Mouse (Mus musculus) neural tube, embryonic 14.5 days (tissue): ENCODE results near the gene Tacc3. TPM values are rescaled to one million over a fixed set of nuclear protein-coding genes. Genes with fewer than 3 reads are reported as not detected.
A peak's percentile ranks its signal among the peaks of the same experiment; 100 is the strongest.

Source experiments
- ATAC-seq: fragments of 200-750 bp; cut with Nextera tagmentation; 2 replicates; pipeline ENCODE4 v1.8.0; 2017; ENCODE audit warnings: low read depth, mild to moderate bottlenecking, moderate TSS enrichment, moderate library complexity
- H3K27ac ChIP-seq: fragments of 300-500 bp; sonication (generic); 2 replicates; pipeline ENCODE4 v1.5.1; 2014; ENCODE audit warnings: low read depth, mild to moderate bottlenecking, control low read depth, low read length, moderate library complexity, mixed read lengths
- H3K27me3 ChIP-seq: fragments of 300-500 bp; sonication (generic); 2 replicates; pipeline ENCODE4 v1.6.1; 2014; ENCODE audit warnings: low read length; ENCODE audit not compliant: control insufficient read depth, insufficient read depth
- H3K36me3 ChIP-seq: fragments of 300-500 bp; sonication (generic); 2 replicates; pipeline ENCODE4 v1.6.1; 2014; ENCODE audit warnings: low read length, mixed read lengths; ENCODE audit not compliant: control insufficient read depth, insufficient read depth
- H3K4me1 ChIP-seq: fragments of 300-500 bp; sonication (generic); 2 replicates; pipeline ENCODE4 v1.6.1; 2014; ENCODE audit warnings: low read length; ENCODE audit not compliant: control insufficient read depth, insufficient read depth
- H3K4me2 ChIP-seq: fragments of 300-500 bp; sonication (generic); 2 replicates; pipeline ENCODE4 v1.6.1; 2014; ENCODE audit warnings: mild to moderate bottlenecking, low read depth, low read length, control low read depth
- H3K4me3 ChIP-seq: fragments of 300-500 bp; sonication (generic); 2 replicates; pipeline ENCODE4 v1.5.1; 2014; ENCODE audit warnings: low read depth, low read length, control low read depth, mixed read lengths
- H3K9ac ChIP-seq: fragments of 300-500 bp; sonication (generic); replicated peaks from 2 replicates; pipeline ENCODE4 v1.6.1; 2014; ENCODE audit warnings: low read depth, mild to moderate bottlenecking, control low read depth, low read length, mixed read lengths
- H3K9me3 ChIP-seq: fragments of 300-500 bp; sonication (generic); 2 replicates; pipeline ENCODE4 v1.6.1; 2016; ENCODE audit warnings: low read length; ENCODE audit not compliant: control insufficient read depth
- WGBS: fragments of 180-500 bp; shearing (Covaris S2); extraction: QIAGEN DNeasy Blood & Tissue Kit; methylation state at CpG from one replicate; pipeline ENCODE4 v1.1.7; 2014; 5-methylcytosine and 5-hydroxymethylcytosine counted together
- polyA plus RNA-seq: library from polyadenylated mRNA; unstranded; fragments of >200 nt; fragmentation: Nextera tagmentation; extraction: Ambion mirVana; gene quantifications from 2 replicates; pipeline ENCODE4 v1.2.1, GENCODE M21; 2014

The Tacc3 gene
- polyA plus RNA-seq, 1 experiment from 2014 or later, result 18.7 TPM

GRCm38 (mm10) chr5:33651541-33651920 is 6.4 kb upstream of the Tacc3 start:
- Histone ChIP-seq H3K9ac (peak overlapping the region; percentile 76), H3K27ac (peak overlapping the region; percentile 94), H3K4me2 (peak overlapping the region; percentile 46), H3K4me3 (peak overlapping the region; percentile 72), H3K27me3 (no peaks in the 10 kb centered on the region), H3K36me3 (peaks cover 23% of the 10 kb centered on the region; the same call in 1 of the 2 replicates), H3K4me1 (peaks cover 18% of the 10 kb centered on the region), H3K9me3 (no peaks in the 10 kb centered on the region)
- peak; percentile 1; the same call in 1 of the 2 replicates for ATAC-seq
- under 1% methylated on average over 11 of the region's 11 CpGs for WGBS

DNA sequence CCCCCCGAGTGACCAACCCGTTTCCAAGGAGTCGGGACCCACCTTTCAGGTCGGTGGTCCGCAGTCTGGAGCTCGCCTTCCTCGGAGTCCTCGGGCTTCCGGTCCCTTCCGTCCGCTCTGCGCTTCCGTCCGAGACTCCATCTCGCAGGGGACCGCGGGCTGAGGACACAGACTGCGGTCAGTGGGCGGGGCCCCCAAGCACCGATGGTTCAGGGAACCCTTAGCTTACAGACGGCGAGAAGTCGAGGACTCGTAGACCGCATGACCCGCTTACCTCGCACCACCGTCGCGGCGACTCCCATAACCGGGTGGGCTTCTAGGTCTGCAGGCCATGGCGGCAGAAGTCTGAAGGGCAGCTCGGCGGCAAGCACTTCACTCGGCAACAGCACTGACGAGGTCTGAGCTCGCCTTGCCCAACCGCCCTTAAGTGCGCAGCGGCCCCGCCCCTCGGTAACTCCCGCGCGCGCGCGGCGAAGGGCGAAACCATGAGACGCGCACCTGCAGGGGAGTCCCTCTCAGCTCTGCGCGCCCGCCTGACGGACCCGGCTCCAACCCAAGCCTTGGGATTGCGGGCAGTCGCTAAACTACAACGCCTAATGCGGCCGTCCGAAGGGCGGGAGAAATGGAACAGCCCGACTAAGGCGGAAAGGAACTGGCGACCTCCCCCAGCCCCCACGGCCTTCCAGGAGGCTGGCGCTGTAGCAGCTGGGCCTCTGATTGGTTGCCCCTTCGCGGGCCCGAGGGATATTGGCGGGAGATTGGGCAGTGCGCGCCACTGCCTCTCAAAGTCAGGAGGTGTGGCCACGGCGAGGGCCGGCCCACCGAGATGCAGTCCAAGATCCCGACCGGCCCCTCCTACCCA is 5.8 kb upstream of the Tacc3 start, which contains the start of gene Slbp:
Gene Slbp, minus strand, starts transcription at position 654 of the 862 bp plus-strand sequence.
- peak within 1 kb of the TSS; percentile 76 for H3K9ac ChIP-seq
- peak; percentile 96 for ATAC-seq
- H3K27me3 ChIP-seq, result no peaks in the 10 kb centered on the region
- H3K4me2 ChIP-seq, result peak within 1 kb of the TSS; percentile 46
- H3K4me3 ChIP-seq, result peak within 1 kb of the TSS; percentile 72
- H3K9me3 ChIP-seq, result no peaks in the 10 kb centered on the region
- H3K4me1 ChIP-seq, result peaks cover 24% of the 10 kb centered on the region
- H3K36me3 ChIP-seq, result peaks cover 23% of the 10 kb centered on the region; the same call in 1 of the 2 replicates
- peak within 1 kb of the TSS; percentile 94 for H3K27ac ChIP-seq
- WGBS, result under 1% methylated on average over 82 of the region's 82 CpGs

DNA sequence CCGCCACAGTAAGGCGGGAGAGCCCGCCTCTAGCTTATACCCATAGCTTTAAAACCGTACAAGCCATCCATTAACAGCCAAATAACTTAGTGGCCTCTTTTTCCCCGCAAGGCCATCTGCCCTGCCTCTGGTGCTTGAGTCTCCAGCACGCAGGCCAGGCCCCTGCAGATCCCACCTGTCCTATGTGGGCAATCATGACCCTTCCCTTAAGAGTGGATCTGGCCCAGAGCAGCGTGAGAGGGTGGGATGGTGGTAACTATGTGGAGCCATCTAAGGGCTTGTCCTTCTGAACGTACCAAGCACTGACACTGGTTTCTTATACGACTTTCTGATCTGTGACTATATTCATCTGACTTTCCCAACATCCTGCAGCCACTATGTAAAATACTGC is 5.2 kb upstream of the Tacc3 start:
- Histone ChIP-seq H3K36me3 (peaks cover 18% of the 10 kb centered on the region; the same call in 1 of the 2 replicates), H3K27me3 (no peaks in the 10 kb centered on the region), H3K9ac (0 out of 2 replicates have a peak overlapping the region, but pooled peaks have one; percentile 3), H3K27ac (peak overlapping the region; percentile 94; the same call in 1 of the 2 replicates), H3K4me3 (peak overlapping the region; percentile 72), H3K9me3 (no peaks in the 10 kb centered on the region), H3K4me1 (peaks cover 24% of the 10 kb centered on the region), H3K4me2 (peak overlapping the region; percentile 46)
- ATAC-seq, result no peak; the same call in 1 of the 2 replicates
- WGBS, result 2% methylated on average over 9 of the region's 9 CpGs

GRCm38 (mm10) chr5:33654424-33654823 is 3.5 kb upstream of the Tacc3 start:
- H3K4me1 ChIP-seq, result peaks cover 29% of the 10 kb centered on the region
- 93% methylated on average over 13 of the region's 13 CpGs for WGBS

GRCm38 (mm10) chr5:33655251-33655840 is 2.6 kb upstream of the Tacc3 start:
- 92% methylated on average over 10 of the region's 10 CpGs for WGBS
- no peak for ATAC-seq

More at GRCm38 (mm10) chr5:33654424-33654823, 3.5 kb upstream of the Tacc3 start:
- Histone ChIP-seq H3K36me3 (0 out of 2 replicates have a peak, but pooled peaks cover 11% of the 10 kb centered on the region), H3K27me3 (no peaks in the 10 kb centered on the region), H3K9ac (no peak overlapping the region), H3K4me2 (no peak overlapping the region), H3K27ac (no peak overlapping the region), H3K4me3 (no peak overlapping the region), H3K9me3 (no peaks in the 10 kb centered on the region)
- no peak for ATAC-seq

GRCm38 (mm10) chr5:33656739-33657138 is 1.2 kb upstream of the Tacc3 start:
- Histone ChIP-seq H3K36me3 (0 out of 2 replicates have a peak, but pooled peaks cover 9% of the 10 kb centered on the region), H3K27me3 (no peaks in the 10 kb centered on the region), H3K9ac (peak overlapping the region; percentile 71), H3K4me2 (peak overlapping the region; percentile 91), H3K4me1 (peaks cover 15% of the 10 kb centered on the region), H3K9me3 (no peaks in the 10 kb centered on the region), H3K27ac (no peak overlapping the region), H3K4me3 (peak overlapping the region; percentile 66)
- ATAC-seq, result no peak
- WGBS, result 33% methylated on average over 1 of the region's 1 CpGs

More at GRCm38 (mm10) chr5:33655251-33655840, 2.6 kb upstream of the Tacc3 start:
- H3K27ac ChIP-seq, result no peak overlapping the region
- H3K36me3 ChIP-seq, result 0 out of 2 replicates have a peak, but pooled peaks cover 9% of the 10 kb centered on the region
- H3K4me2 ChIP-seq, result no peak overlapping the region
- H3K9me3 ChIP-seq, result no peaks in the 10 kb centered on the region
- no peak overlapping the region for H3K9ac ChIP-seq
- H3K4me1 ChIP-seq, result peaks cover 26% of the 10 kb centered on the region
- H3K27me3 ChIP-seq, result no peaks in the 10 kb centered on the region
- no peak overlapping the region for H3K4me3 ChIP-seq

GRCm38 (mm10) chr5:33657251-33657786 is 609 bp upstream of the Tacc3 start:
- H3K4me3 ChIP-seq, result peak overlapping the region; percentile 66
- H3K27me3 ChIP-seq, result no peaks in the 10 kb centered on the region
- peak overlapping the region; percentile 71 for H3K9ac ChIP-seq
- under 1% methylated on average over 32 of the region's 32 CpGs for WGBS
- ATAC-seq, result peak; percentile 36
- 0 out of 2 replicates have a peak, but pooled peaks cover 9% of the 10 kb centered on the region for H3K36me3 ChIP-seq
- H3K27ac ChIP-seq, result peak overlapping the region; percentile 98
- H3K9me3 ChIP-seq, result no peaks in the 10 kb centered on the region
- H3K4me2 ChIP-seq, result peak overlapping the region; percentile 91
- H3K4me1 ChIP-seq, result peaks cover 15% of the 10 kb centered on the region

DNA sequence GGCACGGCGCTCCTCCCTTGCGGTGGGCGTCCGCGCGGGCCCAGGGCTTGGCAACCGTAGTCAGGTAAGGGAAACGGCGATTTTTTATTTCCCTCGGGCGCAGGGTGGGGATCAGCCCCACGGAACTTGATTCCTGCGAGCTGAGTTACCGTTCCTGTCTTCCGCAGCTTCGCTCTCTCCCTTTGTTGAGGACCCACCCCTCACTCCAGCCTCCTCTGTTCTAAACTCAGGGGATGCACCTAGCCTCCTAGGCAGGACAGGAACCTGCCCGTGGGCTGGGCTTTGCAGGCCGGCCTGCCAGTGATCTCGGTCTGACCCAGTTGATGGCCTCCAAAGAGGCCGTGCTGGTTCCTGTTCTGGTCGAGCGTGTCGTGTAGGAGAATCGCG is 729 bp downstream of the Tacc3 start:
- Histone ChIP-seq H3K4me2 (peak overlapping the region; percentile 91), H3K27me3 (no peaks in the 10 kb centered on the region), H3K4me3 (peak overlapping the region; percentile 66), H3K9ac (peak overlapping the region; percentile 66), H3K27ac (no peak overlapping the region), H3K36me3 (0 out of 2 replicates have a peak, but pooled peaks cover 8% of the 10 kb centered on the region), H3K4me1 (peaks cover 15% of the 10 kb centered on the region), H3K9me3 (no peaks in the 10 kb centered on the region)
- ATAC-seq, result peak; percentile 1; the same call in 1 of the 2 replicates
- WGBS, result 0% methylated on average over 26 of the region's 26 CpGs
